Mouse (Mus musculus): ENCODE results near the gene Prss38. TPM values are rescaled to one million over a fixed set of nuclear protein-coding genes. Genes with fewer than 3 reads are reported as not detected.

Gene Prss38
- polyA plus RNA-seq, 1 experiment, result not detected

DNA sequence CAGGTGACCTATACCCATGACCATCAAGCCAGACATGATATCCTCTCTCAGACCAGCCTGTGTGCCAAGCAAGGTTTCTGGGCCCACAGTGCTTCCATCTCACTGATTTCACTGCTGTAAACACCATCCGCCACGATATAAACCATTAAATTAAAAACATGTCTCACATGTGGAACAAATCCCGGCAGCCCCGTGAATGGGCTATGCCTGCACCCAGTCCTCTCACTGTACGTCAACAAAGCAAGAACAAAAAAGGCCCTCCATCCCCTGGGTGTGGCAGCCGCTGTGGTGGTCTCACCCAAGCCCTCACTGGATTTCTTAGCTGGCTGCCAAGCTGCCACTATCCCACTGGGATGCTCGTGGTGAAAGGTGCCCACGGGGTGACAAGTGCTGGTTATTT lies 24.4 kb upstream of the Prss38 start:
- no peak overlapping the region for H3K4me3 ChIP-seq (ENCODE audit: insufficient read depth, low read length)
- TF ChIP-seq CTCF (IDR thresholded peaks at IDR 0.05; ENCODE audit: low read depth, low read length) (no peak), POLR2A (IDR thresholded peaks at IDR 0.05; ENCODE audit: borderline replicate concordance, low read depth, low read length) (no peak)
- peaks cover 19% of the 10 kb centered on the region for H3K4me1 ChIP-seq (ENCODE audit: control insufficient read depth, insufficient read depth, low read length)
- H3K27ac ChIP-seq (ENCODE audit: insufficient read depth, low read depth, low read length), result no peak overlapping the region

DNA sequence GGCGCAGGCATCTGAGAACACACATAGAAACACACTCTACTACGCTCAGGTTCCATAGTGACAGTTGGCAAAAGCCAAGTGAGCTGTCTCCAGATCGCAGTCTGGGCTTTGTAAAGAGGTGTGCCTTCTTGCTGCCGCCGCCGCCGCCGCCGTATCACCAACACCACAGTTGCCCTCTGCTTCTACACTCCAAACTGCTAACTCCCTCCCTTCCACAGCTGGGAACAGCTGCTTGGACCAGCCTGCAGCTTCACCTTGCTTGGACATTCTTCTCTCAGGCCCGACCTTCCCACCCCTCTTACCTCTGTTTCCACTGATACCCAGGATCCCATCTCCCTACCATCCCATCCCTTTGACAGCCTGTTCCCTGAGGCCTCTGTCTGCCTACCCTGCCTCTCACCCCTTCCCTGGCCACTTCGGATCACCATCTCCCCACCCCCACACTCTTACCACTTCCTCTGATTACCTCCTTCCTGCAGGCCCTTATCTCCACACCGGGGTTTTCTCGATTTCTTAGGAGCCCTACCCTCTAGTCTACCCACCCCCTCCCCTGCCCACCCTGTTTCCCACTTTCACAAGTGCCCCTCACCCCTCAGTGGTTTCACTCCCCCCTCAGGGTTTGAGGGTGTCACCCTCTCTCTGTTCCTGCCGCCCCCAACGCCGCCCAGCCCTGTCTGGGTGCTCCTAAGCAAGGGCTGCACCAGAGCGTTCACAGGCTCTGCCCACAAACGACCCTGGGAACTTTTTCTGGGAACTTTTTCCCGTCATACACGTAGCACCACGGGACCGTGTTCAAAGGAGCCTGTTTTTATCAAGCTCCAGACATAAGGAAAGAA lies 22.3 kb upstream of the Prss38 start:
- Histone ChIP-seq H3K4me1 (ENCODE audit: control insufficient read depth, insufficient read depth, low read length) (peaks cover 22% of the 10 kb centered on the region), H3K4me3 (ENCODE audit: insufficient read depth, low read length) (no peak overlapping the region), H3K27ac (ENCODE audit: insufficient read depth, low read depth, low read length) (no peak overlapping the region)
- TF ChIP-seq POLR2A (IDR thresholded peaks at IDR 0.05; ENCODE audit: borderline replicate concordance, low read depth, low read length) (no peak), CTCF (IDR thresholded peaks at IDR 0.05; ENCODE audit: low read depth, low read length) (no peak)

DNA sequence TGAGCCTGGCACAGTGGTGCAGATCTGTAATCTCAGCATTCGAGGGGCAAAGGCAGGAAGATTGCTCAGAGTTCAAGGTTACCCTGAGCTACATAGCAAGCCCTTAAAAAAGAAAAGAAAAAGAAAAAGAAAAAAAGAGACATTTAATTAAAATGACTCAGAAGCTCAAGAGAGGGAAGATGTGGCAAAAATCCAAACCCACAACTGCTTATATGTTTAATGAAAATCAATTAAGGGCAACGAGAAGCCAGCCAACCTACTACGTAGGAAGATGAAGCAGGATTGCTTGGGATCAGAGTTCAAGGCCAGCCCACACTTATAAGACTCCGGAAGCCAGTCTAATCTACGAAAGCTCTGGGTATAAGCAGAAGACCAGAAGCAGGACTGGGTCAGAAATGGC lies 19.0 kb upstream of the Prss38 start:
- no peak overlapping the region for H3K27ac ChIP-seq (ENCODE audit: insufficient read depth, low read depth, low read length)
- TF ChIP-seq POLR2A (IDR thresholded peaks at IDR 0.05; ENCODE audit: borderline replicate concordance, low read depth, low read length), result no peak
- TF ChIP-seq CTCF (IDR thresholded peaks at IDR 0.05; ENCODE audit: low read depth, low read length), result no peak
- no peak overlapping the region for H3K4me3 ChIP-seq (ENCODE audit: insufficient read depth, low read length)
- H3K4me1 ChIP-seq (ENCODE audit: control insufficient read depth, insufficient read depth, low read length), result peaks cover 29% of the 10 kb centered on the region

DNA sequence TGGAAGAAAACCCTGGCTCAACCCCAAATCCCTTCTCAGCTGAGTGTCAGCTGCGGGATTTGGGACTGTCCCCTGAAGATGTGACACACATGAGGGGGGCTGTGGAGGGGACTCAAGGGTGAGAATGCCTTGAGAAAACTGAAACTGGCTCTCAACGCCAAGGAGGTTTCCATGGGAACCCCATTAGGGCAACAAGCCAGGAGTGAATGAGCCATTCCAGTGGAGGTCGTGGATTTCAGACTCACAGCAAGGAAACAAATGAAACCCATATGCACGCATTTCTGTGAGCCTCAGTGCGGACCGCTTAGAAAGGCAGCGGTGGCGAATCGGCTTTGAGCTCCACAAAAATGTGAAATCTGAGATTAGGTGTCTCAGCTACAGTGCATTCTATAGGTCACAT lies 18.1 kb upstream of the Prss38 start:
- TF ChIP-seq CTCF (IDR thresholded peaks at IDR 0.05; ENCODE audit: low read depth, low read length) (no peak), POLR2A (IDR thresholded peaks at IDR 0.05; ENCODE audit: borderline replicate concordance, low read depth, low read length) (no peak)
- peak overlapping the region; percentile 1; the same call in 1 of the 2 replicates for H3K4me3 ChIP-seq (ENCODE audit: insufficient read depth, low read length)
- peak overlapping the region; percentile 99 for H3K27ac ChIP-seq (ENCODE audit: insufficient read depth, low read depth, low read length)
- peaks cover 34% of the 10 kb centered on the region for H3K4me1 ChIP-seq (ENCODE audit: control insufficient read depth, insufficient read depth, low read length)

DNA sequence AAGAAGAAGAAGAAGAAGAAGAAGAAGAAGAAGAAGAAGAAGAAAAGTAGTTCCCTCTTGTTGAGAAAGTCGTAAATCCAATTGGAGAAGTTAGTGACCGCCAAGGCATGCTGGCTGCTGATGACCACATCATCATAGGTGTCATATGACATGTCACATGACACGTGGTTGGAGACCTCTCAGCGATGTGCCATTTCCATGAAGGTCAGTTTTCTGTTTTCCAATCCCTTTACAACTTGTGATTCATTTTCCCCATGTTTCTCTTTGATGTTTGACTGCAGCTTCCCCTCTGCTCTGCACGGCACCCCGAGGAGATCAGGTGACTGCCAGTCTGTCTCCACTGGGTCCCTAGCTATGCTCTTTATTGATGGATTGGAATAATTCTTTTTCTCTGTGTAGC lies 16.8 kb upstream of the Prss38 start:
- H3K27ac ChIP-seq (ENCODE audit: insufficient read depth, low read depth, low read length), result peak overlapping the region; percentile 99
- peaks cover 28% of the 10 kb centered on the region for H3K4me1 ChIP-seq (ENCODE audit: control insufficient read depth, insufficient read depth, low read length)
- H3K4me3 ChIP-seq (ENCODE audit: insufficient read depth, low read length), result peak overlapping the region; percentile 49
- no peak for TF ChIP-seq POLR2A (IDR thresholded peaks at IDR 0.05; ENCODE audit: borderline replicate concordance, low read depth, low read length)
- no peak for TF ChIP-seq CTCF (IDR thresholded peaks at IDR 0.05; ENCODE audit: low read depth, low read length)

DNA sequence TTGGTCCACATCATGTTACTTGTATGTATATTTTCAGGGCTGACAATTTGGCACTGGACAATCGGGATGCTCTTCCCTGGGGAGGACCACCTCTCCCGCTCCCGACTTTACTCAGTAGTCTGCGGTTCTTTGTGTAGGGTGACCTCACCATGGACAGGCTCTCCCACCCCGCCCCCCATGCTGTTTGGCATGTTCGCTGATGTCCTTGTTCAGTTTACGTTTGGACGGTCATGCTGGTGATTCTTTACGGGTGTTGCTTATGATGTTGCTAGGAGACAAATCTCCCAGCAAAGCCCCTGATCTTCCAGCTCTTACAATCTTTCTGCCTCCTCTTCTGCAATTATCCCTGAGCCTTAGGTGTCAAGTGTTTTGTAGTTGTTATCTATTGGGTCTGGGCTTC lies 15.0 kb upstream of the Prss38 start:
- no peak overlapping the region for H3K4me3 ChIP-seq (ENCODE audit: insufficient read depth, low read length)
- H3K27ac ChIP-seq (ENCODE audit: insufficient read depth, low read depth, low read length), result no peak overlapping the region
- TF ChIP-seq POLR2A (IDR thresholded peaks at IDR 0.05; ENCODE audit: borderline replicate concordance, low read depth, low read length), result no peak
- TF ChIP-seq CTCF (IDR thresholded peaks at IDR 0.05; ENCODE audit: low read depth, low read length), result no peak
- H3K4me1 ChIP-seq (ENCODE audit: control insufficient read depth, insufficient read depth, low read length), result peaks cover 28% of the 10 kb centered on the region

DNA sequence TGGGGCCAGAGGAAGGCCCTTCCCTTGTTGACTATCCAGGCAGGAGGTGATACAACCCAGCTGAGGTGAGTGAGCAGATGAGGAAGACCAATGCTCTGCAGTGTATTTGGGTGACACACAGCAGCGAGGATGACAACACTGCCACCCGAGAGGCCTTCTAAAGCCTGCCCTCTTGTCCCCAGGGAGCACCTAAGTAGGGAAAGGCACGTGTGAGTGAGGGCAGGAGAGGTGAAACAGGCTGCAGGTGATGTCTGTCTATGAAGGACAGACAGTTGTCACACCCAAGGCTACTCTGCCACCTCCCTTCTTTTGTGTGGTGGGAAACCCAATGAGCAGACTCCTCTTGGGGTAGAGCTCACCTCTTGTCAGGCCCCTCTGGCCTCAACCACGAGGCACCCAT lies 14.2 kb upstream of the Prss38 start:
- no peak overlapping the region for H3K27ac ChIP-seq (ENCODE audit: insufficient read depth, low read depth, low read length)
- no peak overlapping the region for H3K4me3 ChIP-seq (ENCODE audit: insufficient read depth, low read length)
- H3K4me1 ChIP-seq (ENCODE audit: control insufficient read depth, insufficient read depth, low read length), result peaks cover 28% of the 10 kb centered on the region
- TF ChIP-seq POLR2A (IDR thresholded peaks at IDR 0.05; ENCODE audit: borderline replicate concordance, low read depth, low read length), result no peak
- no peak for TF ChIP-seq CTCF (IDR thresholded peaks at IDR 0.05; ENCODE audit: low read depth, low read length)

DNA sequence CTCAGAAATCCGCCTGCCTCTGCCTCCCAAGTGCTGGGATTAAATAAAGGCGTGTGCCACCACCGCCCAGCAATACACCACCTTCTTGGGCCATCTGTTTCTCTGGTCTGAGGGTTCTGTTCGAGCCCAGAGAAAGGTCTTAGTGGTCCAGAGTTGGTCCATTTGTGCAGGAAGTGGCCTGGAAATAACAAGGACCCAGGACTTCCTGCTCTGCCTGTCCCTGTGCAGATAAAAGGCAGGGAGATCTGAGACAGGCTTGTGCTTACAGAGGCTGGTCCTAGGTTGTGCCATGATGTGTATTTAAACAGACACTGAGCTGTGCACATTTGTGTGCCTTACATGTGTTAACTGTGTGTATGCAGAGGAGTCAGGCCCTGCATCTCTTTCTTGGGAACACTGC lies 13.3 kb upstream of the Prss38 start:
- no peak overlapping the region for H3K27ac ChIP-seq (ENCODE audit: insufficient read depth, low read depth, low read length)
- peaks cover 22% of the 10 kb centered on the region for H3K4me1 ChIP-seq (ENCODE audit: control insufficient read depth, insufficient read depth, low read length)
- TF ChIP-seq POLR2A (IDR thresholded peaks at IDR 0.05; ENCODE audit: borderline replicate concordance, low read depth, low read length) (no peak), CTCF (IDR thresholded peaks at IDR 0.05; ENCODE audit: low read depth, low read length) (no peak)
- H3K4me3 ChIP-seq (ENCODE audit: insufficient read depth, low read length), result no peak overlapping the region

DNA sequence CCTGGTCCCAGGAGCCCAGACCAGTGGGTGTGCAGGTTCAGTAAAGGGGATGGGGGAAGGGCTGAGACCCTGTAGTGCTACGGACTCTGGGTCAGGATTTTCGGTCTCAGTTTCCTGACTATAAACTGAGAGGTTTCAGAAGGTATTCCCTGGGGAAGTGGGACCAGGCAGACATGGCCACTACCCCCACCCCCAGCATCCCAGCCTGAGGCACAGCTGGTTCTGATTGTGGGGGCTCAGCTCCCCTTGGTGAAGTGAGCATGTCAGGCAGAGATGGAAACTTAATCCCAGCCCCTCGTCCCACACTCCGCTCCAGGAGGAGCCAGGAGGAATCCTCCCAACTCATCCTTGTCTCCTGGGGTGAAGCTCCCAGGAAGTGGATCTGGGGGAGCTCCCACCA lies 12.0 kb upstream of the Prss38 start:
- Histone ChIP-seq H3K27ac (ENCODE audit: insufficient read depth, low read depth, low read length) (no peak overlapping the region), H3K4me1 (ENCODE audit: control insufficient read depth, insufficient read depth, low read length) (peaks cover 10% of the 10 kb centered on the region), H3K4me3 (ENCODE audit: insufficient read depth, low read length) (no peak overlapping the region)
- TF ChIP-seq POLR2A (IDR thresholded peaks at IDR 0.05; ENCODE audit: borderline replicate concordance, low read depth, low read length) (no peak), CTCF (IDR thresholded peaks at IDR 0.05; ENCODE audit: low read depth, low read length) (no peak)

DNA sequence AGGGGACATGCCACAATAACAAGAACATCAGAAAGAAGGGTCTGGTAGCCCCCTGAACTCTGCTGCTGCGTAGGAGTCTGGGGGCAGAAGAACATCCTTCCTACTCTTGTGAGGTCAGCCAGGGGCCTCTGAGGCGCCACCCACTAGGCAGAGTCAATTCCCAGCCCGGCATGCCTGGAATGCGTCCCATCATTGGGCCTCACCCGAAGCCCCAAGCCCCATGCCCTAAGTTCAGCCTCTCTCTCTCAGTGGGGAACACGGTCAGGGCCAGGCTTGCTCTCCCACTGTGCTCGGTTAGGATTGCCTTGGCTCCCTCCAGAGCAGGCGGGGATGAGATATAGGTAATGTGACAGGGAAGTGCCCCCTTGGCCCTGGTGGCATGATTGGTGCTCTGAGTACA lies 9.7 kb upstream of the Prss38 start:
- peaks cover 5% of the 10 kb centered on the region for H3K4me1 ChIP-seq (ENCODE audit: control insufficient read depth, insufficient read depth, low read length)
- TF ChIP-seq CTCF (IDR thresholded peaks at IDR 0.05; ENCODE audit: low read depth, low read length) (no peak), POLR2A (IDR thresholded peaks at IDR 0.05; ENCODE audit: borderline replicate concordance, low read depth, low read length) (no peak)
- no peak overlapping the region for H3K4me3 ChIP-seq (ENCODE audit: insufficient read depth, low read length)
- H3K27ac ChIP-seq (ENCODE audit: insufficient read depth, low read depth, low read length), result no peak overlapping the region
